Mouse (Mus musculus): ENCODE measurements around the gene Ndufs2.

- TF ChIP-seq CTCF (IDR thresholded peaks at IDR 0.05; ENCODE audit: control insufficient read depth, insufficient read depth, insufficient replicate concordance, low read depth, low read length) (no peak), POLR2A (IDR thresholded peaks at IDR 0.05; ENCODE audit: control insufficient read depth, low read depth, low read length) (no peak)
Observed at GRCm38 (mm10) chr1:171249913-171250600, 1.1 kb downstream of the Ndufs2 start, which contains the start of gene Adamts4.
